Mouse (Mus musculus) G1E-ER4 (cell line): ENCODE data around the gene Vangl1. TPM values are rescaled to one million over a fixed set of nuclear protein-coding genes. Genes with fewer than 3 reads are reported as not detected.

Source experiments
- GATA1 ChIP-seq: IDR thresholded peaks from one replicate; pipeline ENCODE4 v1.8.0; 2012; ENCODE audit warnings: low read length, inconsistent platforms
- polyA plus RNA-seq: library from polyadenylated mRNA; stranded (reverse); fragments of >175 nt; gene quantifications from 2 replicates; pipeline ENCODE4 v1.2.3, GENCODE M21; 2012

The Vangl1 gene
- 61.8 and 65.1 TPM in 2 replicates for polyA plus RNA-seq

DNA sequence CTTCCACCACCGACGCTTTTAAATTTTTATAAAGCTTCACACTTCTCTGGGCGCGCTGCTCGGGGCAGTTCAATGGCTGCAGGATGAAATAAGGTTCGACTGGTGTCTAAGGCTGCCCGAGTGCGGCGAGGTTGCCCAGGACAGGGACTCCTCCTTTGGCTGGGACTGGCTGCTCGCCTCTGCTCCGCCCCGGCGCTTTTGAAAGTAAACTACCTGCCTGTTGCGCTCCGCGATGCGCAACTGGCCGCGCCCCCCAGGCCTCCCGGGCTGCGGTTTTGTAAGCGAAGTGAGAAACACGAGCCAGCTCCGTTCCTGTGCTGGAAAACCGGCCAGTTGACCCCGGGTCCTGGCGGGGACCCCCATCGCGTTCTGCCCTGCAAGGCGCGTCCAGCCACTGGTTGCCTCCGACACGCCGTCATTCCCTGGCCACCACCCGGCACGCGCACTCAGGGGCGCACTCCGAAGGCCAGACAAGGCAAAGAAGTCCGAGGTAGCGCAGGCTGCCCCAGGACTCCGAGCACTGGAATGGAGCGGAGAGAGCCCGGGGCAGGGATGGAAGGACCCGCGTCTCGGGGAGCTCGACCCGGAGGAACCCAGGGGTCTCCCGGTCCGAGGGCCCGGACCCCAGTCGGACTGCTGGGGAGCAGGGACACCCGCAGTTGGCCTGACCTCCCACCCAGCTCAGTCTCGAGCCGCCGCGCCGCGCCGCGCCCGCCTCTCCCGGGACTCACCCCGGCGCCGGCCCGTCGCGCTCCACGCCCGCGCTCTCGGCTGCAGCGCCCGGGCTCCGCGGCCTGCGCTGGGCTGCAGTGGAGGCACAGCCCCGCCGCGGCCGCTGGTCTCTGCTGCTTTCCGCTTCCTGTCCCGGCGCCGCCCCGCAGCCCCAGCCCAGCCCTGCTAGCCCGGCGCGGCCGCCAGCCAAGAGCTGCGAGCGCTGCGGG lies at the start of gene Vangl1:
TSS of gene Vangl1 (minus strand) at position 913 of the 941 bp plus-strand sequence.
- TF ChIP-seq GATA1: no peak

- TF ChIP-seq GATA1: no peak
Measured at GRCm38 (mm10) chr3:102253554-102253953, 49.1 kb upstream of the Vangl1 start.

GRCm38 (mm10) chr3:102252927-102253326 lies 48.4 kb upstream of the Vangl1 start:
- TF ChIP-seq GATA1: no peak

DNA sequence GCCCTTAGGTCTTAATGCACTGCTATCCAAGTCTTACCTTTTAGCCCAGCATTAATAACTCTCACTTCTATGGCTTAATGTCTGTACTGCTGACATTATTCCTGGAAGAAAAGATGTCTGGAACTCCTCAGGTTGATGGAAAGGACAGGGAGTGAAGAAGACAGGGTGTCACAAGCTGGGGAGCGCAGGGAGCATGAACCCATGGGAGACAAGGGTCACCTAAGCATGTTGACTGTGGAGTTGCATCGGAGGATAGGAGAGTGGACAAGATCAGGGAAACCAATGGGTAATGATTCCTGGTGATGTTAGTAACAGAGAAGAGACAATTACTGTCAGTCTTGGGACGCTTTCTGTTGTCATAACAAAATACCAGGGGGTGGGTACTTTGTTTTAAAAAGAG lies 46.4 kb upstream of the Vangl1 start:
- no peak for TF ChIP-seq GATA1

- no peak for TF ChIP-seq GATA1
Measured at GRCm38 (mm10) chr3:102249401-102249991, 45.0 kb upstream of the Vangl1 start.

GRCm38 (mm10) chr3:102244601-102245000 lies 40.1 kb upstream of the Vangl1 start:
- no peak for TF ChIP-seq GATA1

DNA sequence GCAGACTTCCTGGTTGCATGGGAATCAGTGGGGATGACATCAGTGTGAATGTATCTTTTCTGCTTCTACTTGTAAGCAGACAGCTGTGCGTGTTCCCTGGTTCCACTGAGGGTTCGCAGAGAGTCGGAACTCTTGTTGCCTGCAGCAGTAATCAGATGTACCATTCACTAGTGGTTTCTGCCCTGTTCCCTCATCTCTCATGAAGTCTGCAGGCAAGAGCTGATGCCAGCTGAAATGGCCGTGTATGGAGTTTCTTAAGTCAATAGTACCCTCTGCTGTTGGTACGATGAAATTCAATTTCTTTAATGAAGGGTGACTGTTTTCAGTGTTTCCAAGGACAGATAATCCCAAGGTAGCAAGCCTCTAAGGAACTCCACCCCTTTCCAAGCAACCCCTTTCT lies 38.4 kb upstream of the Vangl1 start:
- TF ChIP-seq GATA1: no peak

- no peak for TF ChIP-seq GATA1
Measured at GRCm38 (mm10) chr3:102231418-102232134, 27.1 kb upstream of the Vangl1 start.

DNA sequence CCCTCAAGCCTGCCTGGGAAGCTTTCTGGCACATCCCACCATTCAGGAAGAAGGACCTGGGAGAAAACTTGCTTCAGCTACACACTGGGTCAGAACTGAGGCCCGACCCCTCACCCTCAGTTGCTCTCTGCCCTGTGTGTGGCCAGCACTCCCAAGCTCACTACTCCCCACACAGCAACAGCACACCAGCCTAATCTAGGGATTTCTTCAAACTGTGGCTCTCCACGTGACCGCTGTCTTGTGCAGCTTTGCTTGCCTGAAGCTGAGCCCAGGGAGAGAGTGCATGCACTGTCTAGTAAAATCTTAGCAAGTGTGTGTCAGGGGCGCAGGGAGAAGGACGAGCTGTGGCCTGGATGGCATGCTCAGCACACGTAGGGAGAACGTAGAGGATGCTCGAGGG lies 18.3 kb upstream of the Vangl1 start:
- no peak for TF ChIP-seq GATA1

GRCm38 (mm10) chr3:102218301-102218700 lies 13.8 kb upstream of the Vangl1 start:
- TF ChIP-seq GATA1: no peak

DNA sequence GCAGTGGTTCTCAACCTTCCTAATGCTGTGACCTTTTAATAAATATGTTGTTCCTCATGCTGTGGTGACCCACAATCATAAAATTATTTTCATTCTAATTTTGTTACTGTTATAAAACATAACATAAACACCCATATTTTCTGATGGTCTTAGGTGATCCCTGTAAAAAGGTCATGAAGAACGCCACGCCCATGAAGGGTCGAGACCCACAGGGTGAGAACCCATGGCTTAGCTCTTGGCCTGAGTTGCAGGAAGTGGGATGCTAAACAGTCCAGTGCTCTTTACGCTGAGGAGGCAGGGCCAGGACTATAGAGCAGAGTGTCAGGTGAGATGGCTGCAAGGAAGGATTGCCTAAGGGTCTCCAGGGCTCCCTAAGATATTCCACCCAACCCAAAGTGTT lies 10.2 kb upstream of the Vangl1 start:
- TF ChIP-seq GATA1: no peak

DNA sequence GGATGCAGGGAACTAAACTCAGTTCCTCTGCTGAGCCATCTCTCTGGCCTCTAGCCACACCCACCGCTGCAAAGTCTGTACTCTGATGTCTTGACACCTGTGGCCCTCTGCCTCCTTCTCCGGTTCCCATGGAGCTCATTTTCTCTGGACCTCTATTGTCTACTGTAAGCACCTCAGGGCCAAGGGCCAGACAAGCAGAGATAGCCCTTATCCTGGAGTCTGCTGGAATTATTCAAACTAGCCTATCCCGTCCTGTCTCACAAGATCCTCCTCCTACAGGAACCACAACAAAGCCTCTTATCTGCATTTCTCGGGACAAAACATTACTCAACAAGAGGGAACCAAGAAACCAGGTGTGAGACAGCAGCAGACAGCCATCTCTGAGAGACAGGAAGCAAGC lies 9.8 kb upstream of the Vangl1 start:
- no peak for TF ChIP-seq GATA1

DNA sequence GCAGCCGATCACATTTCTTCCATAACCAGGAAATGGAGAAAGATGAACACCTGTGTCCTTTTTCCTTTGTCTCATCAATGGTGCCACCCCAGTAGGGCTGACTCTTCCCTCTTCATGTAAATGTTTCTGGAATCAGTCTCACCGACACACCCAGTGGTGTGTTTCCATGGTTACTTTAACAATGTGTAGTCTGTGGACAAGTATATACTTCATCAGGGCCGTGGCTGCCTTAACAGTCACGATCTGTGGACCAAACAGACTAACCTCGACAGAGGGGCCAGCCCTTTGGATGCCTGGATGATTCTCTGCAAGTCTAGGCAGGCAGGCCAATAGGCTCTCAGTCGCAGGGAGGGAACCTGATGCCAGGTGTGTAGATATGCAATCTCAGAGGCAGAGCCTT lies 8.4 kb upstream of the Vangl1 start:
- no peak for TF ChIP-seq GATA1

GRCm38 (mm10) chr3:102212336-102212735 lies 7.8 kb upstream of the Vangl1 start:
- no peak for TF ChIP-seq GATA1

GRCm38 (mm10) chr3:102211340-102211739 lies 6.8 kb upstream of the Vangl1 start:
- TF ChIP-seq GATA1: no peak

- no peak for TF ChIP-seq GATA1
Measured at GRCm38 (mm10) chr3:102210775-102211174, 6.3 kb upstream of the Vangl1 start.

DNA sequence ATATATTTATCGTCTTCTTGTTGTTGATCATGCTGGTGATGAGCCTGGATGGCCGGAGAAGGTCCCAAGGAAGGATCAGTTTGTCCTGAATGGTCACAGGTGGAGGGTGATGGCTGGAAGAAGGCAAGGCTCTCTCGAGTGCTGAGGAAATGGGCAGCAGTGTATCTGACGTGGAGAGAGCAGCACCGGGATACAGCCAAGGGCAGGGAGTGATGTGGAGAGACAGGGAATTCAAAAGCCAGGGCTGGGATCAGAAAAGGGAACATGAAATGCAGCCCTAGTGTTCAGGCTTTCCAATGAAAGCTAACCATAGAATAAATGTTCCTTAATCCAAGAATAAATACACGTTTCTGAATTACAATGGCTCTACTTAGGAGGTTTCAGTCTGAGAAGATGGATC lies 4.4 kb upstream of the Vangl1 start:
- no peak for TF ChIP-seq GATA1
